Mouse (Mus musculus) ES-E14 (cell line): ENCODE results near the gene 1700025C18Rik. TPM values are rescaled to one million over a fixed set of nuclear protein-coding genes. Genes with fewer than 3 reads are reported as not detected.

ENCODE experiments used
- DNase-seq: peaks from one replicate; pipeline ENCODE4 v3.0.0-alpha.2; 2013; ENCODE audit warnings: low read depth, low spot score
- H3K27ac ChIP-seq: 2 replicates; pipeline ENCODE4 v1.5.1; 2012; ENCODE audit warnings: low read depth, mild to moderate bottlenecking, low read length, moderate library complexity, mixed read lengths; ENCODE audit not compliant: poor library complexity, insufficient read depth, severe bottlenecking
- H3K36me3 ChIP-seq: 2 replicates; pipeline ENCODE4 v1.6.1; 2012; ENCODE audit warnings: mild to moderate bottlenecking, low read length, moderate library complexity, mixed read lengths; ENCODE audit not compliant: control insufficient read depth, poor library complexity, insufficient read depth, severe bottlenecking
- H3K4me1 ChIP-seq, 2 experiments: fragments of 150-350 bp in 1 of 2; sonication (generic) in 1 of 2; 2 replicates each; pipeline ENCODE4 v1.6.1; 2012; ENCODE audit warnings: low read length in 2 of 2, mild to moderate bottlenecking in 1 of 2, mixed read lengths in 1 of 2; ENCODE audit not compliant: control insufficient read depth in 2 of 2, insufficient read depth in 2 of 2, poor library complexity in 1 of 2
- H3K4me3 ChIP-seq, 2 experiments: fragments of 150-350 bp in 1 of 2; sonication (generic) in 1 of 2; 2 replicates each; pipeline ENCODE4 v1.5.1; 2012; ENCODE audit warnings: low read length in 2 of 2, low read depth in 1 of 2, mild to moderate bottlenecking in 1 of 2, mixed read lengths in 1 of 2; ENCODE audit not compliant: insufficient read depth in 1 of 2, poor library complexity in 1 of 2, severe bottlenecking in 1 of 2
- H3K9ac ChIP-seq: 2 replicates; pipeline ENCODE4 v1.6.1; 2012; ENCODE audit warnings: low read depth, mild to moderate bottlenecking, low read length, mixed read lengths; ENCODE audit not compliant: poor library complexity, insufficient read depth, severe bottlenecking
- H3K9me3 ChIP-seq: fragments of 150-350 bp; sonication (generic); 2 replicates; pipeline ENCODE4 v1.6.1; 2012; ENCODE audit warnings: low read depth, mild to moderate bottlenecking, low read length; ENCODE audit not compliant: control insufficient read depth, insufficient read depth
- CHD2 ChIP-seq: IDR thresholded peaks from 2 replicates; pipeline ENCODE4 v1.6.1; 2014; ENCODE audit warnings: mild to moderate bottlenecking, low read depth, low read length, inconsistent platforms
- HCFC1 ChIP-seq: IDR thresholded peaks from 2 replicates; pipeline ENCODE4 v1.6.1; 2012; ENCODE audit warnings: low read length, inconsistent platforms, borderline replicate concordance; ENCODE audit not compliant: insufficient read depth
- MAFK ChIP-seq: IDR thresholded peaks from 2 replicates; pipeline ENCODE4 v1.6.1; 2014; ENCODE audit warnings: mild to moderate bottlenecking, low read depth, low read length, inconsistent platforms; ENCODE audit not compliant: insufficient read depth
- ZC3H11A ChIP-seq: IDR thresholded peaks from 2 replicates; pipeline ENCODE4 v1.6.1; 2012; ENCODE audit warnings: low read depth, mild to moderate bottlenecking, inconsistent platforms, low read length, borderline replicate concordance
- ZNF384 ChIP-seq: IDR thresholded peaks from 2 replicates; pipeline ENCODE4 v1.6.1; 2012; ENCODE audit warnings: low read depth, low read length, inconsistent platforms
- in situ Hi-C, 2 experiments: fragments of 600-800 bp; cut with MboI; formaldehyde crosslinking; loops; one replicate each; pipeline ENCODE4 v1.15.1; 2025; ENCODE audit warnings: low sequenced_read_pairs in 2 of 2, inconsistent platforms in 1 of 2; ENCODE audit not compliant: unreplicated experiment in 2 of 2
- total RNA-seq: library from RNA; depleted of rRNA; stranded (reverse); fragments of 300-350 nt; gene quantifications from 2 replicates; pipeline ENCODE4 v1.2.3, GENCODE M21; 2012; rRNA removed

Gene 1700025C18Rik
- total RNA-seq = not detected in 2 replicates

GRCm38 (mm10) chr2:165090650-165091049 lies at the start of gene 1700025C18Rik:
TSS of gene 1700025C18Rik (minus strand) at chr2:165090750.
- TF ChIP-seq MAFK (no peak), CHD2 (no peak), HCFC1 (no peak), ZC3H11A (no peak), ZNF384 (no peak)
- Histone ChIP-seq H3K4me1 (no peaks in the 10 kb centered on the region), H3K4me3 (no peak within 1 kb of the TSS), H3K36me3 (no peaks in the 10 kb centered on the region), H3K9me3 (no peaks in the 10 kb centered on the region), H3K9ac (no peak within 1 kb of the TSS), H3K27ac (no peak within 1 kb of the TSS)
- in situ Hi-C loops = no loop called here
- no peak for DNase-seq

- in situ Hi-C loops = no loop called here
- Histone ChIP-seq H3K9ac (peak overlapping the region; percentile 8; the same call in 1 of the 2 replicates), H3K4me1 (peaks cover 1 to 33% of the 10 kb centered on the region in 2 experiments; a peak in 2 of 4 replicates), H3K9me3 (no peaks in the 10 kb centered on the region), H3K27ac (no peak overlapping the region; the same call in 1 of the 2 replicates), H3K36me3 (no peaks in the 10 kb centered on the region), H3K4me3 (peak overlapping the region in 1 of 2 experiments; percentile 55; a peak in 2 of 4 replicates)
- DNase-seq = no peak
- no peak for TF ChIP-seq HCFC1
- TF ChIP-seq ZNF384 = no peak
- TF ChIP-seq MAFK = no peak
- no peak for TF ChIP-seq ZC3H11A
Observed at GRCm38 (mm10) chr2:165136049-165136448, 45.5 kb upstream of the 1700025C18Rik start.

GRCm38 (mm10) chr2:165133566-165133965 lies 43.0 kb upstream of the 1700025C18Rik start:
- in situ Hi-C loops = no loop called here
- Histone ChIP-seq H3K4me1 (peaks cover 1 to 16% of the 10 kb centered on the region in 2 experiments; a peak in 2 of 4 replicates), H3K9me3 (no peaks in the 10 kb centered on the region), H3K9ac (0 out of 2 replicates have a peak overlapping the region, but pooled peaks have one; percentile 25), H3K36me3 (no peaks in the 10 kb centered on the region), H3K4me3 (peak overlapping the region; percentile 25 to 50; a peak in 2 of 4 replicates), H3K27ac (no peak overlapping the region)
- no peak for DNase-seq
- TF ChIP-seq ZNF384 (no peak), ZC3H11A (no peak), MAFK (no peak), CHD2 (no peak)

- DNase-seq = no peak
- no peak overlapping the region for H3K9ac ChIP-seq
- in situ Hi-C loops = no loop called here
- TF ChIP-seq ZC3H11A (no peak), ZNF384 (no peak), HCFC1 (no peak), CHD2 (no peak)
- H3K4me1 ChIP-seq = peaks cover 1 to 10% of the 10 kb centered on the region in 2 experiments; a peak in 2 of 4 replicates
- no peak overlapping the region for H3K4me3 ChIP-seq
- H3K27ac ChIP-seq = no peak overlapping the region
- no peaks in the 10 kb centered on the region for H3K9me3 ChIP-seq
- no peaks in the 10 kb centered on the region for H3K36me3 ChIP-seq
Observed at GRCm38 (mm10) chr2:165131428-165131827, 40.9 kb upstream of the 1700025C18Rik start.

GRCm38 (mm10) chr2:165129189-165129588 lies 38.6 kb upstream of the 1700025C18Rik start:
- in situ Hi-C loops = no loop called here
- DNase-seq = no peak
- H3K36me3 ChIP-seq = no peaks in the 10 kb centered on the region
- H3K27ac ChIP-seq = no peak overlapping the region
- H3K9ac ChIP-seq = no peak overlapping the region
- no peak overlapping the region for H3K4me3 ChIP-seq
- peaks cover 1 to 5% of the 10 kb centered on the region in 2 experiments; a peak in 2 of 4 replicates for H3K4me1 ChIP-seq
- no peak for TF ChIP-seq CHD2
- no peak for TF ChIP-seq ZC3H11A
- no peak for TF ChIP-seq HCFC1
- TF ChIP-seq MAFK = no peak
- TF ChIP-seq ZNF384 = no peak
- no peaks in the 10 kb centered on the region for H3K9me3 ChIP-seq
